Mouse (Mus musculus) WW6 (cell line): ENCODE results near the gene Kctd20.

Source experiments
- DNase-seq: peaks from one replicate; pipeline ENCODE4 v3.0.0-alpha.2; 2013; ENCODE audit warnings: low read depth, low spot score

The Kctd20 gene

GRCm38 (mm10) chr17:28951831-28952799 lies at the start of gene Kctd20:
Gene Kctd20, plus strand, starts transcription at chr17:28951950.
- DNase-seq: peak; percentile 66

GRCm38 (mm10) chr17:28904546-28905376 lies 47.0 kb upstream of the Kctd20 start:
- DNase-seq: peak; percentile 58

GRCm38 (mm10) chr17:28905377-28905916 lies 46.3 kb upstream of the Kctd20 start:
- no peak for DNase-seq

GRCm38 (mm10) chr17:28907959-28908358 lies 43.8 kb upstream of the Kctd20 start:
- DNase-seq: no peak

- DNase-seq: peak; percentile 67
Observed at GRCm38 (mm10) chr17:28909252-28909941, 42.4 kb upstream of the Kctd20 start.

GRCm38 (mm10) chr17:28910139-28910538 lies 41.6 kb upstream of the Kctd20 start:
- no peak for DNase-seq

- DNase-seq: no peak
Observed at GRCm38 (mm10) chr17:28913200-28913599, 38.5 kb upstream of the Kctd20 start.

- DNase-seq: no peak
Observed at GRCm38 (mm10) chr17:28913940-28914339, 37.8 kb upstream of the Kctd20 start.

GRCm38 (mm10) chr17:28915060-28915628 lies 36.6 kb upstream of the Kctd20 start, which contains the start of gene 4930539E08Rik:
Gene 4930539E08Rik, minus strand, starts transcription at chr17:28915324.
- no peak for DNase-seq

- no peak for DNase-seq
Observed at GRCm38 (mm10) chr17:28916520-28916919, 35.2 kb upstream of the Kctd20 start.

- DNase-seq: no peak
Observed at GRCm38 (mm10) chr17:28921086-28921485, 30.7 kb upstream of the Kctd20 start.

- DNase-seq: no peak
Observed at GRCm38 (mm10) chr17:28922096-28922495, 29.7 kb upstream of the Kctd20 start.

GRCm38 (mm10) chr17:28924957-28925595 lies 26.7 kb upstream of the Kctd20 start:
- no peak for DNase-seq

- peak; percentile 55 for DNase-seq
Observed at GRCm38 (mm10) chr17:28926380-28926779, 25.4 kb upstream of the Kctd20 start.

- DNase-seq: peak; percentile 67
Observed at GRCm38 (mm10) chr17:28926866-28927635, 24.7 kb upstream of the Kctd20 start.

GRCm38 (mm10) chr17:28928004-28928403 lies 23.7 kb upstream of the Kctd20 start:
- DNase-seq: no peak

- no peak for DNase-seq
Observed at GRCm38 (mm10) chr17:28929369-28929768, 22.4 kb upstream of the Kctd20 start.

- DNase-seq: peak; percentile 53
Observed at GRCm38 (mm10) chr17:28930392-28931074, 21.2 kb upstream of the Kctd20 start.
